Mouse (Mus musculus) kidney, adult 18-20 months (tissue): ENCODE results near the gene Pigh.
A peak's percentile ranks its signal among the peaks of the same experiment; 100 is the strongest.

Source experiments
- DNase-seq: peaks from one replicate; pipeline ENCODE4 v3.0.0; 2021

The Pigh gene

DNA sequence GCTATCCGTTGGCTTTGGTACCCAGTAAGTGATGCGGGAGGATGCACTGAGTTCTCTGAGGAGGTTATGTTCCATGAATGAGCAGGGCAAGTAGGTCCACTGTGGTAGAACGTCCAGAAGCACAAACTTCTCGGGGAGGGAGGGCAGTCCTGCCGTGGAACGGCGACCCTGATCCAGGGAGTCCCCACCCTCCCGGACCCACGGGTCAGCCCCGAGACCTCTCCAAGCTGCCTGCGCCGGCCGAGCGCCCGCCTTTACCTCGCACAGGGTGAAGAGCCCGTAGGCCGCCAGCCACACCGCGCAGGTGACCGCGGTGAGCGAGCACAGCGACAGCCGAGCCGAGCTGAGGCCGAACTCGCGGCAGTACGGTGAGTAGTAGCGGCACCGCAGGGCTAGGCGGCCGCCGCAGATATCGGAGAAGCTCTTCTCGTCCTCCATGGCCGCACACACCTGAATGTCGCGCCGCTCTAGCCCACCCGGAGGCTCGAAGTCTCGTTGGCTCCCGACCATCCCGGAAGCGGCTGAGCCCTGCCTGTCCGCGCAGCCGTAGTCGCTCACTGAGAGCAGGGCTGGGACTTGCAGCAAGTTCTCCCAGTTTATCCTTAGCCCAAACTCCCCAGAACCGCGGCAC lies at the start of gene Pigh:
Gene Pigh (minus strand): TSS at position 470 of the 631 bp plus-strand sequence.
- DNase-seq: peak; percentile 85

- DNase-seq: no peak
Measured at GRCm38 (mm10) chr12:79138999-79139398, 49.5 kb upstream of the Pigh start.

DNA sequence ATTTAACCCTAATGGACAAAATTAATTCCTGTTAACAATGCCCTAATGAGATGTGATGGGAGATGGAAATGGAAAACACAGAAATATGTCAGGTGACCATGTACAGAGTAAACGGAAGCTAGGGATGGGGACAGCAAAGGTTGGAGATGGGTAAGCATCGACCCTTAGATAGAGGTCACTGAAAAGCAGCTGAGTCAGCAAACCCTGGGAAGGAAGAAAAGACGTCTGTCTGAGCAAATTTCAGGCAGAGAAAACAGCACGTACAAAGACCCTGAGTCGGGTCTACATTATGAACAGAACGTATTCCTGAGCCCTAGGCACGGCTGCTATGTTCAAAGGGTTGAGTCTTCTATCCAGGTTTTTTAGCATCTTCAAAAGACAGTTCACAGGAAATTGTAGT lies 47.5 kb upstream of the Pigh start:
- DNase-seq: no peak

DNA sequence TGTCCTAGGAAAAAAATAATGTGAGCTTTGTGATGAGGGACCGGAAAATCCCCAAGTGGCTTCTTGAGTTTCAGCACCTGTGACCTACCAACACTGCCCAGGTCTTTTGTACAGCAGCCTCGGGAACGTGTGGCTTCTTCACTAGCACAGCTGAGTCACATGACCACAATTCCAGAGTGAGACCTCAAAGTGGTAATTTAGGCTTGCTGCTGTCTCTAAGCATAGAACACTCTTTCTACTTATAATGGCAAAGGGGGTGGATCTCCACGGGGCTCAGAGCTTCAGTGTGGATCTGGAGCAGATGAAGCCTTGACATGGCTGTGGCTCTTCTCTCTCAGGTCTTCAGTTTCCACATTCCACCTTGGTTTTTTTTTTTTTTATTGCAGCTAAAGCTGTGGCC lies 45.7 kb upstream of the Pigh start:
- DNase-seq: peak; percentile 20

DNA sequence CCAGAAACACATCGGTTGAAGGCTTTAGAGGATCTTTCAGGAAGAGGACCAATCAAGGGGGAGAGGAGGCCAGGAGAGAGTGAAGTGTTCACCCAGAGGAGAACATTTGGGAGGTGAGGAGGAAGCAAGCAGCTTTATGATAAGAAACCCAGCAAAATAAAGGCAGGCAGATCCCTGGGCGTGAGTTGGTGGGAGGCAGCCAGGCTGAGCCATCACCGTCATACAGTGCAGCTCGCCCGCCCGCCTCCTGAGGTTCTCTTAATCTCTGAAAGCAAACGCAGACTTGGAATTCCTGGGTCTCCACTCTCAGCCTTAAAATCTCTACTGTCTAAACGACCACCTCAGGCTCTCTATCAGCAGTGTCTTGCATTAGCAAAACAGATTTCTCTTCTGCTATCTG lies 45.2 kb upstream of the Pigh start:
- DNase-seq: no peak

DNA sequence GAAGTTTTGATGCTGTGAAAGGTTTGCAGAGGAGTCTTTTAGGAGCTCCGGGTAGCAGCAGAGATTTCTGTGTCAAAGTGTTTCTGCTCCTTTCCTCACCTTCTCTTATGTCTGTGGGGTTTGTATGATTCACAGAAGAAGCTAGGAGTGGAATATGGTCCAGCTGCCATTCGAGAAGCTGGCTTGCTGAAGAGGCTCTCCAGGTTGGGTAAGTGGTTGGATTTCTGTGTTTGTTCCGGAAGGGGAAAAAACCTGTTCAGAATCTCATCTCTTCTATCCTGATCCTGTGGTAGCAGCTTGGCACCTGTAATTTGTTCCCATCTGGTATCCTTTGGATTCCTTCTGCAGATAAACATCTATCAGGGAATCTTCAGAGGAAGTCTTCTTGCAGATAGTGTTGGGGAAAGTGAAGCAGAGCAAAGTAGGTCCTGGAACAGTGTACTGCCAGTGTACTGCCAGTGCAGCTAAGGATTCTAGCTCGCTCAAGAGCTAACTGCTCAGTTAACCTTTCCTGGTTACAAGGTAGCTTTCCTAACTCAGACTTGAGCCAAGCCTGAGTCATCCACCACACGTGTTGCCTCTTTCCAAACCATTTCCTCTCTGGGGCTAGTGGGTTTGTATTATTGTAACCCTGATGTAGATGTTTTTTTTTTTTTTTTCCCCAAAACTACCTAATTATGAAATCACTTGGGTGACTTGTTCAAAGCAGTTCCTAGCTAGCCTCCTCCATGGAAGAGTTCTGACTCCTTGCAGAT lies 42.4 kb upstream of the Pigh start:
- DNase-seq: no peak

GRCm38 (mm10) chr12:79131178-79131675 lies 41.8 kb upstream of the Pigh start:
- DNase-seq: no peak

- peak; percentile 86 for DNase-seq
Measured at GRCm38 (mm10) chr12:79130299-79131177, 41.1 kb upstream of the Pigh start, which contains the start of gene Arg2. Gene Arg2 (plus strand): TSS chr12:79130777.

GRCm38 (mm10) chr12:79122820-79123219 lies 33.4 kb upstream of the Pigh start:
- DNase-seq: no peak

DNA sequence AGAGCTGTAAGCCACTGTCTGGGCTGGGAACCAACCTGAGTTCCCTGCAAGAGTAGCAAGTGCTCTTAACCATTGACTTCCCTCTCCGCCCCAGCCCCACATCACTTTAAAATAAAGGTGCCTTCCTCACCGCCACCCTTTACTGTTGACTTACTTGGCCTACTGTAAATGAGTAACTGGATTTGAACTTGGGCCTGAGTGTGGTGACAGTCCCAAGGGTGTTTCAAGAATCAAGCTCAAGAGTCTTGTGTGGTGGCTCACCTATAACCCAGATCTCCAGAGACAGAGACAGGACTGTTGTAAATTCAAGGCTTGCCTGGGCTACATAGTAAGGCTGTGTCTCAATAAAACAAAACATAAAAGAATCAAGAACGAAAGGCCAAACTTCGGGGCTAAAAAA lies 29.5 kb upstream of the Pigh start:
- no peak for DNase-seq

DNA sequence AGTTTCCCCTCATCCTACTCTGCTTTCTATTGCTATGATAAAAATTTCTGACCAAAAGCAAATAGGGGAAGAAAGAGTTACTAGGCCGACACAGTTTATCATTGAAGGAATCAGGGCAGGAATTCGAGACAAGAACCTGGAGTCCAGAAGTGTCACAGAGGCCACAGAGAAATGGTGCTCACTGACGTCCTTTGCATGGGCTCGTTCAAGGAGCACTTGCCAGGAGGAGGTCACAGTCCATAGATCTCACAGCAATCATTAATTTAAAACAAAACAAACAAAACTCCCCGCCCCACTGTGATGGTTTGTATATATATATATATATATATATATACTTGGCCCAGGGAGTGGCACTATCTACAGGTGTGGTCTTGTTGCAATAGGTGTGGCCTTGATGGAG lies 15.9 kb upstream of the Pigh start:
- DNase-seq: no peak

GRCm38 (mm10) chr12:79104544-79104943 lies 15.1 kb upstream of the Pigh start:
- no peak for DNase-seq

DNA sequence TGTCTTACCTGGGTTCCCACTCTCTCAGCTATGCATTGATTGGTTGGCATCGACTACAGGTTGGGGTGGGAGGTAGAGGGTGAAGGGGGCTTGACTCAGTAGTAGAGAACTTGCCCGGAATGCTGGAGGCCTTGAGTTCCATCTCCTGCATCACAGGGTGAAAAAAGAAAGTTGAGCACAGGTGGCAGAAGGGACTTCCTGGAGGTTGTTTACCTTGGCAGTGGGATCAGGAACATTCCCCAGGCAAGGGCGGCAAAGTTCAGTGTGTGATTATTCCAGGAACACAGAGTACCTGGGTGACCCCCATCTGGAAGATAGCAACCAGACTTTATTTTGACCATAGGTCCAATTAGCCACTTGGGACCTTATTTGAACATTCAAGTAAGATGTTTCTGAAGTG lies 14.3 kb upstream of the Pigh start:
- DNase-seq: peak; percentile 63

- DNase-seq: no peak
Measured at GRCm38 (mm10) chr12:79097106-79097752, 7.8 kb upstream of the Pigh start.

GRCm38 (mm10) chr12:79092569-79092968 lies 3.1 kb upstream of the Pigh start:
- DNase-seq: peak; percentile 78

DNA sequence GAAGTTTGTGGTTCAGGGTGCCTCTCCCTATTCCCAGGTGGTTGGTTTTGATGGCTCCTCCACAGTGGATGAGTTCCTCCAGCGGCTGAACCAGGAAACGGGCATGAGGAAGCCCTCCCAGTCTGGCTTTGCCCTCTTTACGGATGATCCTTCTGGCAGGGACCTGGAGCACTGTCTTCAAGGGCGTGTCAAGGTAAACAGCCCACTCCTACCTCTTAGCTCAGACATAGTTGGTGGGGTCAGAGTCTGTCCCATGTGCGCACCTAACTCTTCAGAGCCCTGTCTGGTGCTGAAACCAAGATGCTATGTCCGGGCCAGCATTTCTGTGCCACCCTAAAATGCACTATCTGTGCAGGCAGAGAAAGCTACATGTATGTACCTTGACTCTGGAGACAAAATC lies 16.1 kb downstream of the Pigh start:
- DNase-seq: no peak

GRCm38 (mm10) chr12:79072576-79072975 lies 16.9 kb downstream of the Pigh start:
- DNase-seq: no peak

DNA sequence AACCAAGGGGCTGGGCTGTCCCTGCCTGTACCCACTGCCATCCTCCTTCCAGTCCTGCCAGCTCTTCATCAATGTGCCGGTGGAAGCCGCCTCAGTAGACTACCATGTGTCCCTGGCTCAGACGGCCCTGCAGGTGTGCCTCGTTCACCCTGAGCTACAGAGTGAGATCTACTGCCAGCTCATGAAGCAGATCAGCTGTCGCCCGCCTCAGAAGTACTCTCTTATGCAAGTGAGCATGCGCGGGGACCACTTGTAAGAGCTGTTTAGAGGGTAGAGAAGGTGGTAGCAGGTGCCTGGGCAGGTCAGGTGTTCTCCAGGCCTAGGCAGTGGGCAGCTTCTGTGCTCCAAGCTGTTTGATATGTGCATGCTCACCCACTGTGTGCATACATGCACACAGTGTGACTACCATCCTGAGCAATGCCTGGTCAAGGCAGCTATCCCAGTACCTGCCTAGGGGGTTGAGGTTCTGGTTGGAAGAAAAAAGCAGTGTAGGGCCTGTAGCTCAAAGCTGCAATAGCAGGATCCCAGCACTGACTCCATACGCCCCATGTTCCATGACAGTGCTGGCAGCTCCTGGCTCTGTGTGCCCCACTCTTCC lies 18.6 kb downstream of the Pigh start:
- DNase-seq: no peak

GRCm38 (mm10) chr12:79069916-79070315 lies 19.5 kb downstream of the Pigh start:
- DNase-seq: no peak

DNA sequence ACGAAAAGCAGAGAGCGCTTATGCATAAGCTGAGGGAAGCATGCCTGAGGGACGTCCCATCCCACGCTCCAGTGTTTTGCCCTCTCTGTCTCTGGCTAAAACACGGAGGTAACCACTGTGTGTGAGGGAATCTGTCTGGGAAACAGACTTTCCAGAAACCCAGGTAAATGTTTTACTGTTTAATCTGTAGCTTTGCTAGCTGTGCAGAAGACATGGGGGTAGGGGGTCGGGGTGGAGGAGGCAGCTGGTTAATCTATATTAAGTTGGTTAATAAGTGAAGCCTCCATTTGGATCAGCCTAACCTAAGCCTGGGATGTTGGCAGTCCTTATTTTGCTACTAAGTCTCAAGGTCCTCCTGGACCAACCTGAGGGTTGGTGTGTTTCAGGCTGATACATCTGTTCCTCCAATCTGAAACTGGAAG lies 20.3 kb downstream of the Pigh start:
- DNase-seq: no peak

DNA sequence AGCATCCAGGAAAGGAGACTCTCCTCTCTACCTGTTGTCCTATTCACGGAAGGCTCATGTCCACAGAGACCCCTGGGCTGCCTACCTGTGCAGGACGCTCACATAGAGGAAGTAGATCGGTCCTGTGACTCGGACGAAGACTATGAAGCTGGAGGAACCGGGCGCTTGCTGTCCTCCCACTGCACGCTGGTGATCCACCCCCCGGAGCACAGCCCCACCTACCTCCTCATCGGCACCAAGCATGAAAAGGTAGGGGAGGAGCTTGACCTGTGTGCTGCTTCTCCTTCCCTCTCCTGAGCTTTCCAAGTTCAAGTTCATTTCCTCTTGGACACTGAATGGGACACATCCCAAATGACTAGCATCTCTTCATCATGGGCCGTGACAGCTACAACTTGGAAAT lies 21.1 kb downstream of the Pigh start:
- peak; percentile 77 for DNase-seq

- peak; percentile 62 for DNase-seq
Measured at GRCm38 (mm10) chr12:79067526-79067925, 21.9 kb downstream of the Pigh start.
